Mouse (Mus musculus) olfactory bulb, adult 2 months (tissue): ENCODE results near the gene Tnfaip1.

ENCODE experiments used
- CTCF ChIP-seq: fragments of 200-500 bp; IDR thresholded peaks from 2 replicates; pipeline ENCODE4 v1.5.1; 2012; ENCODE audit warnings: low read depth, mild to moderate bottlenecking, low read length, moderate library complexity; ENCODE audit not compliant: insufficient read depth
- POLR2A ChIP-seq: fragments of 200-500 bp; IDR thresholded peaks from 2 replicates; pipeline ENCODE4 v1.6.1; 2012; ENCODE audit warnings: mild to moderate bottlenecking, low read depth, low read length, moderate library complexity; ENCODE audit not compliant: insufficient read depth

GRCm38 (mm10) chr11:78518931-78519330 is 17.2 kb downstream of the Tnfaip1 start:
- TF ChIP-seq CTCF (no peak), POLR2A (no peak)
